Mouse (Mus musculus): ENCODE results near the gene D10Jhu81e.

DNA sequence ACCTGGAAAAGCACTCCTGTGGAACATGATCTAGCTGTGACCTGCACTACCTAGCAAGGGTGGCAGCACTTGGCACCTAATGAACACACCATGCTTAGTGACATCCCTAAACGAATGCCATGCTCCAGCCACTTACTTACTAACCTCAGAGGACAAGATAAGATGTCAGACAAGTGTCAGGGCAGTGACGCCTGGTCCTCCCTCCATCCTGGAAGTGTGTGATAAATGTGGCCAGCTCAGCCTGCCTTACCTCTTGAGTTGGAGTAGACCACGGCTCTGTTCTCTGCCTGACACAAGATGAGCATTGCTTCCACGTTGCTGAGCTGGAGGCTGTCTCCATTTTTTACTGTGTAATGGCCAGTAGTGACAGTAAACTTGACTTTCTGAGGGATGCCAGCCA, 31.6 kb upstream of the D10Jhu81e start:
- TF ChIP-seq GATA1 (IDR thresholded peaks at IDR 0.05; ENCODE audit: low read length) (no peak), TAL1 (IDR thresholded peaks at IDR 0.05; ENCODE audit: low read length) (no peak)
